Mouse (Mus musculus) lung, embryonic 15.5 days (tissue): ENCODE measurements at regions not wholly inside any gene's neighbourhood (a gene's known extent, or its start where the extent isn't known, plus 50 kb on each side); places are given as distances from the start of the nearest gene placed in this dataset.

Source experiments
- ATAC-seq: fragments of 200-750 bp; cut with Nextera tagmentation; 2 replicates; pipeline ENCODE4 v1.8.0; 2017; ENCODE audit warnings: moderate number of reproducible peaks, borderline replicate concordance; ENCODE audit not compliant: low FRiP score, low TSS enrichment; ENCODE audit errors: extremely low read depth
- H3K27ac ChIP-seq: fragments of 300-500 bp; sonication (generic); 2 replicates; pipeline ENCODE4 v1.5.1; 2015; ENCODE audit warnings: moderate library complexity, mild to moderate bottlenecking, inconsistent platforms
- H3K27me3 ChIP-seq: fragments of 300-500 bp; sonication (generic); 2 replicates; pipeline ENCODE4 v1.6.1; 2015; ENCODE audit warnings: inconsistent platforms
- H3K36me3 ChIP-seq: fragments of 300-500 bp; sonication (generic); 2 replicates; pipeline ENCODE4 v1.6.1; 2015; ENCODE audit warnings: inconsistent platforms
- H3K4me1 ChIP-seq: fragments of 300-500 bp; sonication (generic); 2 replicates; pipeline ENCODE4 v1.6.1; 2015; ENCODE audit warnings: inconsistent platforms
- H3K4me2 ChIP-seq: fragments of 300-500 bp; sonication (generic); 2 replicates; pipeline ENCODE4 v1.6.1; 2015; ENCODE audit warnings: inconsistent platforms, mild to moderate bottlenecking, moderate library complexity
- H3K4me3 ChIP-seq: fragments of 300-500 bp; sonication (generic); 2 replicates; pipeline ENCODE4 v1.5.1; 2015; ENCODE audit warnings: mild to moderate bottlenecking, inconsistent platforms
- H3K9ac ChIP-seq: fragments of 300-500 bp; sonication (generic); 2 replicates; pipeline ENCODE4 v1.6.1; 2015; ENCODE audit warnings: inconsistent platforms
- H3K9me3 ChIP-seq: fragments of 300-500 bp; sonication (generic); 2 replicates; pipeline ENCODE4 v1.6.1; 2016; ENCODE audit warnings: inconsistent platforms
- WGBS: fragments of 180-500 bp; shearing (Covaris S2); methylation state at CpG from one replicate; pipeline ENCODE4 v1.1.7; 2015; 5-methylcytosine and 5-hydroxymethylcytosine counted together

- no peaks in the 10 kb centered on the region for H3K36me3 ChIP-seq
- H3K27me3 ChIP-seq: no peaks in the 10 kb centered on the region
- H3K9ac ChIP-seq: no peak overlapping the region
- no peaks in the 10 kb centered on the region for H3K4me1 ChIP-seq
- H3K4me2 ChIP-seq: no peak overlapping the region
- no peak overlapping the region for H3K4me3 ChIP-seq
- WGBS: 23% methylated on average over 3 of the region's 3 CpGs
- no peak overlapping the region for H3K27ac ChIP-seq
- ATAC-seq: no peak
- H3K9me3 ChIP-seq: no peaks in the 10 kb centered on the region
Observed at GRCm38 (mm10) chr5:149815879-149816278, 137.8 kb downstream of the B3glct start.

- Histone ChIP-seq H3K27me3 (no peaks in the 10 kb centered on the region), H3K36me3 (no peaks in the 10 kb centered on the region), H3K9ac (no peak overlapping the region), H3K4me2 (no peak overlapping the region), H3K27ac (no peak overlapping the region), H3K9me3 (no peaks in the 10 kb centered on the region), H3K4me3 (no peak overlapping the region), H3K4me1 (no peaks in the 10 kb centered on the region)
- 51% methylated on average over 6 of the region's 6 CpGs for WGBS
- ATAC-seq: no peak
Observed at GRCm38 (mm10) chr5:149818812-149819211, 140.8 kb downstream of the B3glct start.

GRCm38 (mm10) chr5:149823821-149824220 lies 145.8 kb downstream of the B3glct start:
- Histone ChIP-seq H3K4me1 (no peaks in the 10 kb centered on the region), H3K9me3 (no peaks in the 10 kb centered on the region), H3K4me3 (no peak overlapping the region), H3K9ac (no peak overlapping the region), H3K36me3 (no peaks in the 10 kb centered on the region), H3K4me2 (no peak overlapping the region), H3K27me3 (no peaks in the 10 kb centered on the region), H3K27ac (no peak overlapping the region)
- no peak for ATAC-seq
- 79% methylated on average over 9 of the region's 9 CpGs for WGBS

GRCm38 (mm10) chr5:149827599-149827998 lies 149.6 kb downstream of the B3glct start:
- no peak overlapping the region for H3K27ac ChIP-seq
- H3K4me2 ChIP-seq: no peak overlapping the region
- no peaks in the 10 kb centered on the region for H3K36me3 ChIP-seq
- no peak for ATAC-seq
- WGBS: 26% methylated on average over 3 of the region's 3 CpGs
- no peaks in the 10 kb centered on the region for H3K27me3 ChIP-seq
- no peaks in the 10 kb centered on the region for H3K9me3 ChIP-seq
- H3K4me1 ChIP-seq: no peaks in the 10 kb centered on the region
- no peak overlapping the region for H3K4me3 ChIP-seq
- H3K9ac ChIP-seq: no peak overlapping the region

GRCm38 (mm10) chr5:149831122-149831861 lies 153.3 kb downstream of the B3glct start:
- H3K9me3 ChIP-seq: no peaks in the 10 kb centered on the region
- H3K36me3 ChIP-seq: no peaks in the 10 kb centered on the region
- H3K4me1 ChIP-seq: no peaks in the 10 kb centered on the region
- H3K4me2 ChIP-seq: peak overlapping the region; percentile 65
- ATAC-seq: no peak
- no peaks in the 10 kb centered on the region for H3K27me3 ChIP-seq
- 5% methylated on average over 28 of the region's 28 CpGs for WGBS
- peak overlapping the region; percentile 35 for H3K4me3 ChIP-seq
- H3K9ac ChIP-seq: no peak overlapping the region
- H3K27ac ChIP-seq: no peak overlapping the region

- WGBS: 65% methylated on average over 2 of the region's 2 CpGs
- ATAC-seq: no peak
- H3K9me3 ChIP-seq: no peaks in the 10 kb centered on the region
- no peak overlapping the region for H3K4me2 ChIP-seq
- H3K9ac ChIP-seq: no peak overlapping the region
- H3K27ac ChIP-seq: no peak overlapping the region
- H3K4me1 ChIP-seq: no peaks in the 10 kb centered on the region
- H3K36me3 ChIP-seq: no peaks in the 10 kb centered on the region
- no peak overlapping the region for H3K4me3 ChIP-seq
- H3K27me3 ChIP-seq: no peaks in the 10 kb centered on the region
Observed at GRCm38 (mm10) chr5:149837379-149837778, 159.3 kb downstream of the B3glct start.

- no peaks in the 10 kb centered on the region for H3K4me1 ChIP-seq
- WGBS: 34% methylated on average over 6 of the region's 6 CpGs
- no peaks in the 10 kb centered on the region for H3K36me3 ChIP-seq
- ATAC-seq: no peak
- H3K4me2 ChIP-seq: no peak overlapping the region
- H3K27me3 ChIP-seq: peaks cover 7% of the 10 kb centered on the region; the same call in 1 of the 2 replicates
- H3K4me3 ChIP-seq: no peak overlapping the region
- no peak overlapping the region for H3K9ac ChIP-seq
- H3K27ac ChIP-seq: no peak overlapping the region
- H3K9me3 ChIP-seq: no peaks in the 10 kb centered on the region
Observed at GRCm38 (mm10) chr5:149842491-149842890, 164.5 kb downstream of the B3glct start.

GRCm38 (mm10) chr5:149843310-149843709 lies 165.3 kb downstream of the B3glct start:
- ATAC-seq: no peak
- H3K9ac ChIP-seq: no peak overlapping the region
- no peaks in the 10 kb centered on the region for H3K36me3 ChIP-seq
- H3K27ac ChIP-seq: no peak overlapping the region
- peaks cover 7% of the 10 kb centered on the region; the same call in 1 of the 2 replicates for H3K27me3 ChIP-seq
- no peaks in the 10 kb centered on the region for H3K9me3 ChIP-seq
- no peaks in the 10 kb centered on the region for H3K4me1 ChIP-seq
- 49% methylated on average over 7 of the region's 7 CpGs for WGBS
- no peak overlapping the region for H3K4me3 ChIP-seq
- no peak overlapping the region for H3K4me2 ChIP-seq

- Histone ChIP-seq H3K27ac (no peak overlapping the region), H3K4me2 (no peak overlapping the region), H3K9ac (no peak overlapping the region), H3K36me3 (no peaks in the 10 kb centered on the region), H3K27me3 (peaks cover 7% of the 10 kb centered on the region; the same call in 1 of the 2 replicates), H3K4me1 (no peaks in the 10 kb centered on the region), H3K9me3 (no peaks in the 10 kb centered on the region), H3K4me3 (no peak overlapping the region)
- ATAC-seq: no peak
- 76% methylated on average over 8 of the region's 8 CpGs for WGBS
Observed at GRCm38 (mm10) chr5:149845256-149845655, 167.2 kb downstream of the B3glct start.

GRCm38 (mm10) chr5:149848465-149848864 lies 170.0 kb upstream of the Rxfp2 start:
- 70% methylated on average over 3 of the region's 3 CpGs for WGBS
- no peaks in the 10 kb centered on the region for H3K9me3 ChIP-seq
- no peaks in the 10 kb centered on the region for H3K36me3 ChIP-seq
- no peak overlapping the region for H3K27ac ChIP-seq
- H3K27me3 ChIP-seq: peaks cover 7% of the 10 kb centered on the region; the same call in 1 of the 2 replicates
- H3K4me1 ChIP-seq: no peaks in the 10 kb centered on the region
- no peak overlapping the region for H3K9ac ChIP-seq
- H3K4me3 ChIP-seq: no peak overlapping the region
- H3K4me2 ChIP-seq: no peak overlapping the region
- no peak for ATAC-seq

- no peaks in the 10 kb centered on the region for H3K9me3 ChIP-seq
- H3K4me3 ChIP-seq: no peak overlapping the region
- ATAC-seq: peak; percentile 57; the same call in 1 of the 2 replicates
- no peak overlapping the region for H3K27ac ChIP-seq
- no peak overlapping the region for H3K9ac ChIP-seq
- no peaks in the 10 kb centered on the region for H3K27me3 ChIP-seq
- H3K36me3 ChIP-seq: no peaks in the 10 kb centered on the region
- no peaks in the 10 kb centered on the region for H3K4me1 ChIP-seq
- H3K4me2 ChIP-seq: no peak overlapping the region
- WGBS: 12% methylated on average over 9 of the region's 9 CpGs
Observed at GRCm38 (mm10) chr5:149851011-149851410, 167.5 kb upstream of the Rxfp2 start.

GRCm38 (mm10) chr5:149852516-149852915 lies 166.0 kb upstream of the Rxfp2 start:
- Histone ChIP-seq H3K4me3 (0 out of 2 replicates have a peak overlapping the region, but pooled peaks have one; percentile 10), H3K9ac (0 out of 2 replicates have a peak overlapping the region, but pooled peaks have one; percentile 11)

More at GRCm38 (mm10) chr5:149852516-149852915, 166.0 kb upstream of the Rxfp2 start:
- 22% methylated on average over 16 of the region's 16 CpGs for WGBS
- Histone ChIP-seq H3K36me3 (no peaks in the 10 kb centered on the region), H3K27me3 (no peaks in the 10 kb centered on the region), H3K4me2 (peak overlapping the region; percentile 45), H3K9me3 (no peaks in the 10 kb centered on the region), H3K4me1 (no peaks in the 10 kb centered on the region), H3K27ac (no peak overlapping the region)
- no peak for ATAC-seq
